Mouse (Mus musculus): ENCODE measurements at regions not wholly inside any gene's neighbourhood (a gene's known extent, or its start where the extent isn't known, plus 50 kb on each side); places are given as distances from the start of the nearest gene placed in this dataset.

DNA sequence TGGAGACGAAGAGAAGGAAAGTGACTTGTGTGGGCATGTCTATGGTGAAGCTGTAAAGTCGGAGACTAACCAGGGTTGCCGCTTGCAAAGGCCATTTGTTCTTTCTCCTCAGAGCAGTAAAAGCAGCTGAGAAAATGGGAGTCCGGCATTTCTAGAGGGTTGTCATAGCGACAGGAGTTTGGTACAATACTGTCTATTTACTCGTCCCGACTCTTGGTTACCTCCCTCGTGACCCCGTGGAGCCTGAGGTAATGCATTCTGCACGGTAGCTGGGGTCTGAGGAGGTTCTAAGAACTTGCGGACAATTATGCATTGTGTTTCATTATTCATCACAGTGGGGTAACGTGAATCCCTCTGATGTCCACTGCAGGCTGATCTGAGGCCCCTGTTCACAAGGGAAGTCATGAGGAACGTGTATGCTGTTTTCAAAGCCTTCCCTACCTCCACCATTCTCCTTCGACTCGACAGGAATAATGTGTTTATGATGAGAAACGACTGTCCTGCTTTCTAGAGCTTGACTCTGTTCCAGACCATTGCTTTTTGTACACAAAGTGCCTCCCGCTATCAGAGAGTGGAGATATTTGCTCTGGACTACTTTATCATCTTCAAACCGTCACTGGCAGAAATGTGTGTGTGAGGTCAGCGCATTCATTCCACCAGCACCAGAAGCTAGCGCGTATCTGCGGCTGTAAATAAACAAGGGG is 55.1 kb upstream of the Ednrb start:
- intact Hi-C loops (cut with DNase I) = no loop called here

DNA sequence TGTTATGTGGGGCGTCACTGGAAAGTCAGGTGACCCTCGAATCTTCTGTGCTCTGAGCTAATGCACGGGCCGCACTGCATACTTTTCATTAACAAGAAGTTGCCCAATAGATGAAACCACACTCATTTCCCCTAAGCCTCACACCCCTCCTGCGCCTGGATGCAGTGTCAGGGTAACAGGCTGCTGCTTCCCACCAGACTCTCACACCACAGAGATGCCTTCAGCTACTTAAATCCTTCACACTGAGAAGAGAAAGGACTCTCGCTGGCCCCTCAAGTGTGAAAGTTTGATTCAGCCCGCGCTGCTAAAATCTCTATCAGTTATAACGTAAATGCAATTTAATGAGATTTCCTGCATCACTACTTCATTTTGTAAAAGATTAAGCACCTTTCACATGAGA is 54.5 kb upstream of the Ednrb start:
- intact Hi-C loops (cut with DNase I) = no loop called here
- DNase-seq (ENCODE audit: extremely low spot score in 1 of 2, low spot score in 2 of 2) = no peak

More for the DNA sequence above, 55.1 kb upstream of the Ednrb start:
- peak; percentile 20 to 22 for DNase-seq (ENCODE audit: extremely low spot score in 1 of 2, low spot score in 2 of 2)

DNA sequence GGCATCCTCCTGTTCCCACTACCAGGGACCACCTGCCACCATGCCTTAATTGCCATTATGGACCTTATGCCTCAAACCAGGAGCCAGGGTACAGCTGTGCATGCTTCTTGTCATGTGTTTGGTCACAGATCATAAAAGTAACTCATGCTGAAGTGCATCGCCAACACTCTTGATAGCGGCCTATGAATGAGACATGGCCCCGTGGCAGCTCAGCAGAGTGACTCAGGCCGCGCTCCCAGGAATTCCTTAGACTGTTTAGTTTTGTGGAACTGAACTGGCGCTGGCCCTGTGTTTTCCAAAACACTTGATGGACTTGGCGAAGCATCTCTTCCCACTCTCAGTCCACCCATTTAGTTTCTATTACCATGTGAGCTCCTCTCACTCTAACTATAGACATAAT is 51.1 kb upstream of the Ednrb start:
- DNase-seq (ENCODE audit: extremely low spot score in 1 of 2, low spot score in 2 of 2) = no peak
- intact Hi-C loops (cut with DNase I) = no loop called here

Data from left cerebral cortex, postnatal 10 days (tissue).